Mouse (Mus musculus): ENCODE results near the gene Noc4l. TPM values are rescaled to one million over a fixed set of nuclear protein-coding genes. Genes with fewer than 3 reads are reported as not detected.

Gene Noc4l
- polyA plus RNA-seq, 1 experiment from 2014 or later: 33.8 TPM

- TF ChIP-seq CTCF (IDR thresholded peaks at IDR 0.05; ENCODE audit: low read depth): no peak
- WGBS: 73% methylated on average over 2 of the region's 2 CpGs
- H3K4me3 ChIP-seq (replicated peaks; ENCODE audit: low read depth, low read length): no peak overlapping the region
- no peaks in the 10 kb centered on the region for H3K9me3 ChIP-seq (replicated peaks; ENCODE audit: low read length)
- no peak overlapping the region for H3K9ac ChIP-seq (ENCODE audit: low read depth, low read length)
- H3K36me3 ChIP-seq (ENCODE audit: insufficient read depth, low read length): no peaks in the 10 kb centered on the region
- H3K27me3 ChIP-seq (ENCODE audit: insufficient read depth, low read length): no peaks in the 10 kb centered on the region
- no peaks in the 10 kb centered on the region for H3K4me1 ChIP-seq (replicated peaks; ENCODE audit: insufficient read depth, low read length)
- no peak for DNase-seq (ENCODE audit: low spot score)
- H3K4me2 ChIP-seq (ENCODE audit: low read length): no peak overlapping the region
- no peak for ATAC-seq (replicated peaks; ENCODE audit: low FRiP score, low read depth)
- no peak overlapping the region for H3K27ac ChIP-seq
Observed at GRCm38 (mm10) chr5:110604311-110604710, 48.9 kb downstream of the Noc4l start.

GRCm38 (mm10) chr5:110603016-110603685, 50.1 kb downstream of the Noc4l start:
- Histone ChIP-seq H3K27ac (no peak overlapping the region), H3K9ac (ENCODE audit: low read depth, low read length) (no peak overlapping the region), H3K36me3 (ENCODE audit: insufficient read depth, low read length) (no peaks in the 10 kb centered on the region), H3K4me2 (ENCODE audit: low read length) (no peak overlapping the region), H3K27me3 (ENCODE audit: insufficient read depth, low read length) (no peaks in the 10 kb centered on the region), H3K4me3 (replicated peaks; ENCODE audit: low read depth, low read length) (no peak overlapping the region), H3K4me1 (replicated peaks; ENCODE audit: insufficient read depth, low read length) (peaks cover 2% of the 10 kb centered on the region; the same call in 1 of the 2 replicates), H3K9me3 (replicated peaks; ENCODE audit: low read length) (no peaks in the 10 kb centered on the region)
- DNase-seq (ENCODE audit: low spot score) (no peak), ATAC-seq (replicated peaks; ENCODE audit: low FRiP score, low read depth) (no peak)
- no peak for TF ChIP-seq CTCF (IDR thresholded peaks at IDR 0.05; ENCODE audit: low read depth)
- WGBS: 77% methylated on average over 7 of the region's 7 CpGs

Small RNAs within 50 kb of the gene (microRNA-seq; reads per million reads assigned to microRNA genes)
- 1.2 reads per million for gene Mir7026

Other genes starting within 250 kb of the Noc4l start
- 11.8 and 14.0 TPM in 2 replicates for gene Fbrsl1, start 204.9 kb downstream of the Noc4l start, polyA plus RNA-seq (2015; fragmentation: Nextera tagmentation; extraction: Ambion mirVana)
- 0.56 and 0.95 TPM in 2 replicates for gene Galnt9, start 109.1 kb downstream of the Noc4l start, polyA plus RNA-seq (2015; fragmentation: Nextera tagmentation; extraction: Ambion mirVana)
- 14.2 and 15.6 TPM in 2 replicates for gene Ddx51, start within 50 bp of the Noc4l start, polyA plus RNA-seq (2015; fragmentation: Nextera tagmentation; extraction: Ambion mirVana)
- gene Ep400, start 117.3 kb upstream of the Noc4l start, polyA plus RNA-seq (2015; fragmentation: Nextera tagmentation; extraction: Ambion mirVana): 21.6 and 31.7 TPM in 2 replicates
- gene Pus1, start 127.2 kb upstream of the Noc4l start, polyA plus RNA-seq (2015; fragmentation: Nextera tagmentation; extraction: Ambion mirVana): 34.3 and 36.9 TPM in 2 replicates
- 11.4 and 12.2 TPM in 2 replicates for gene Ulk1, start 156.7 kb upstream of the Noc4l start, polyA plus RNA-seq (2015; fragmentation: Nextera tagmentation; extraction: Ambion mirVana)
- gene Hscb, start 186.4 kb upstream of the Noc4l start, polyA plus RNA-seq (2015; fragmentation: Nextera tagmentation; extraction: Ambion mirVana): 51.3 and 52.2 TPM in 2 replicates
- 12.9 and 14.3 TPM in 2 replicates for gene Chek2, start 186.6 kb upstream of the Noc4l start, polyA plus RNA-seq (2015; fragmentation: Nextera tagmentation; extraction: Ambion mirVana)
- 8.1 and 8.7 TPM in 2 replicates for gene Ttc28, start 226.4 kb upstream of the Noc4l start, polyA plus RNA-seq (2015; fragmentation: Nextera tagmentation; extraction: Ambion mirVana)